Mouse (Mus musculus): ENCODE results near the gene Osbpl9. TPM values are rescaled to one million over a fixed set of nuclear protein-coding genes. Genes with fewer than 3 reads are reported as not detected.

Osbpl9 gene
- 100 to 1,000 TPM; 167 to 173 TPM for total RNA-seq (2023)

DNA sequence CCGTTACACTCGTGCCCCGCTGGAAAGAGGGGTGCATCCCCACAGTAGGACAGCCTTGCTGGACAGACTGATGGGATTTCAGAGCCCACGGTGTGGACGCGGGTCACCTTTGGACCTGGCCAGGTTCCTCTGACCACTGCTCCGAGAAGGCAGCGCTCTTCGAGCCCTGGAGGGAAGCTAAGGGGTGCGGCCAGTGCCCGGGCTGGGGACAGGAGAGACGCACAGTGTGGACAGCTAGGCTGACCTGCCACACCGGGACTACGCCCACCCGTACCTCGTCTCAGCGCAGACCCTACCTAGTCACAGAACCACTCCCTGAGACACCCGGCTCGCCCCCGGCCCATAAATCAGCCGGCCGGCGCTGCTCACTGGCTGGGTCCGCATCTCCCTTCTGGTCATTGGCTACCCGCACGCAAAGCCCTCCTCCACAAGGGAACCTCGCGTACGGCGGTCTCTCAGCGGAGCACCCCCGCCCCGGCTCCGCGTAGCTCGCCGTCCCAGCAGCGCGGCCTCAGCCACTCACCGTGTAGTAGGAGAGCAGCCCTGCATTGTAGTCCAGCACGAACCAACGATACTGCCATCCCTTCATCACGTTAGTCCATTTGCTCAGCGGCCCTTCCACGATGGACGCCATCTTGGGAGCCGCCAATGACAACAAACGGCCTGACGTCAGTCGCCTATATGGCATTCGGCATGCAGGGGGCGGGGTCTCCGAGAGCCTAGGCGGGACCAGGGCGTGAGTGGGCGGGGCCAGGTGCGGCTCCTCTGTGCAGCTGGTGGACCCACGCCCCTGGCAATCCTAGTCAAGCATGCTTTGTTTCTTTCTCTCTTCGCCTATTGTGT lies at the start of gene Osbpl9:
Gene Osbpl9, minus strand, starts transcription at position 691 of the 843 bp plus-strand sequence.

DNA sequence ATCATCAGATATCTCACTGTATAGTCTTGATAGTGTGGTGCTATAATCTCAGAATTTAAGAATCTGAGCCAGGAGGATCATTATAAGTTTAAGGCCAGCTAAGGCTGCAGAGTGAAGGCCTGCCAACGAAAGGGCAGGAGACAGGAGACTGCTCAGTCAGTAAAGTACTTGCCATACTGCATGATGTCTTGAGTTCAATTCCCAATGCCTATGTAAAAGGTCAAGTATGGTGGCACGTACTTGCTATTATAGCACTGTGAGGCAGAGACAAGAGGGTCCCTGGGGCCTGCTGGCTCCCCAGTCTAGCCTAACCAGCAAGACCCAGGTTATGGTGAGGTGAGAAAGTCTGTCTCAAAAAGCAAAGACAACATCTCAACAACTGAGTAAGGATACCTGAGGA lies 32.1 kb upstream of the Osbpl9 start, which contains the start of gene Calr4:
Gene Calr4, plus strand, starts transcription at position 301 of the 400 bp plus-strand sequence.

Other genes starting within 250 kb of the Osbpl9 start
- gene Nrd1, start 201.6 kb downstream of the Osbpl9 start, total RNA-seq (2023) = 100 to 1,000 TPM; 165 to 172 TPM
- gene Calr4, start 32.2 kb upstream of the Osbpl9 start, total RNA-seq (2023) = 1 to 10 TPM; 2.2 to 4.2 TPM
- gene Eps15, start 78.0 kb upstream of the Osbpl9 start, total RNA-seq (2023) = 100 to 1,000 TPM; 106 to 112 TPM
- 1 to 10 TPM in 1 of 2 experiments, under 1 TPM in 1; 0.86 to 1.8 TPM for gene Ttc39a, start 204.4 kb upstream of the Osbpl9 start, total RNA-seq (2023)

All from neutrophil, adult 59 days (primary cell).